Mouse (Mus musculus): Measurements from ENCODE around the gene Srprb. TPM values are rescaled to one million over a fixed set of nuclear protein-coding genes. Genes with fewer than 3 reads are reported as not detected.

Srprb gene
- total RNA-seq, 1 experiment: 75.5 TPM

GRCm38 (mm10) chr9:103241206-103241605, 39.3 kb upstream of the Srprb start:
- no peak for DNase-seq (ENCODE audit: low read depth, low spot score)
- Histone ChIP-seq H3K27ac (ENCODE audit: insufficient read depth, low read depth, low read length, poor library complexity, severe bottlenecking) (no peak overlapping the region), H3K4me3 (ENCODE audit: insufficient read depth in 1 of 2, low read depth in 1 of 2, low read length in 2 of 2, poor library complexity in 1 of 2, severe bottlenecking in 1 of 2) (no peak overlapping the region), H3K36me3 (ENCODE audit: control insufficient read depth, insufficient read depth, low read length, poor library complexity, severe bottlenecking) (no peaks in the 10 kb centered on the region), H3K9me3 (ENCODE audit: control insufficient read depth, insufficient read depth, low read depth, low read length) (no peaks in the 10 kb centered on the region), H3K9ac (ENCODE audit: insufficient read depth, low read depth, low read length, poor library complexity, severe bottlenecking) (no peak overlapping the region), H3K4me1 (ENCODE audit: control insufficient read depth in 2 of 2, insufficient read depth in 2 of 2, low read length in 2 of 2, poor library complexity in 1 of 2) (no peaks in the 10 kb centered on the region)
- no peak for TF ChIP-seq ZNF384 (IDR thresholded peaks at IDR 0.05; ENCODE audit: low read depth, low read length)
- TF ChIP-seq HCFC1 (IDR thresholded peaks at IDR 0.05; ENCODE audit: borderline replicate concordance, insufficient read depth, low read length): no peak
- no peak for TF ChIP-seq MAFK (IDR thresholded peaks at IDR 0.05; ENCODE audit: insufficient read depth, low read depth, low read length)
- TF ChIP-seq ZC3H11A (IDR thresholded peaks at IDR 0.05; ENCODE audit: borderline replicate concordance, low read depth, low read length): no peak
- no peak for TF ChIP-seq CHD2 (IDR thresholded peaks at IDR 0.05; ENCODE audit: low read depth, low read length)
- in situ Hi-C loops (cut with MboI; ENCODE audit: low sequenced_read_pairs in 2 of 2, unreplicated experiment in 2 of 2): no loop called here

- no peak overlapping the region for H3K9ac ChIP-seq (ENCODE audit: insufficient read depth, low read depth, low read length, poor library complexity, severe bottlenecking)
- H3K4me3 ChIP-seq (ENCODE audit: insufficient read depth in 1 of 2, low read depth in 1 of 2, low read length in 2 of 2, poor library complexity in 1 of 2, severe bottlenecking in 1 of 2): no peak overlapping the region
- no peak overlapping the region for H3K27ac ChIP-seq (ENCODE audit: insufficient read depth, low read depth, low read length, poor library complexity, severe bottlenecking)
- H3K36me3 ChIP-seq (ENCODE audit: control insufficient read depth, insufficient read depth, low read length, poor library complexity, severe bottlenecking): no peaks in the 10 kb centered on the region
- H3K9me3 ChIP-seq (ENCODE audit: control insufficient read depth, insufficient read depth, low read depth, low read length): no peaks in the 10 kb centered on the region
- DNase-seq (ENCODE audit: low read depth, low spot score): no peak
- in situ Hi-C loops (cut with MboI; ENCODE audit: low sequenced_read_pairs in 2 of 2, unreplicated experiment in 2 of 2): no loop called here
- H3K4me1 ChIP-seq (ENCODE audit: control insufficient read depth in 2 of 2, insufficient read depth in 2 of 2, low read length in 2 of 2, poor library complexity in 1 of 2): no peaks in the 10 kb centered on the region
- TF ChIP-seq MAFK (IDR thresholded peaks at IDR 0.05; ENCODE audit: insufficient read depth, low read depth, low read length): no peak
- no peak for TF ChIP-seq ZNF384 (IDR thresholded peaks at IDR 0.05; ENCODE audit: low read depth, low read length)
- no peak for TF ChIP-seq HCFC1 (IDR thresholded peaks at IDR 0.05; ENCODE audit: borderline replicate concordance, insufficient read depth, low read length)
- TF ChIP-seq CHD2 (IDR thresholded peaks at IDR 0.05; ENCODE audit: low read depth, low read length): no peak
- TF ChIP-seq ZC3H11A (IDR thresholded peaks at IDR 0.05; ENCODE audit: borderline replicate concordance, low read depth, low read length): no peak
Observed at GRCm38 (mm10) chr9:103239471-103239870, 37.5 kb upstream of the Srprb start.

GRCm38 (mm10) chr9:103234565-103235165, 32.7 kb upstream of the Srprb start:
- DNase-seq (ENCODE audit: low read depth, low spot score): no peak
- no peaks in the 10 kb centered on the region for H3K9me3 ChIP-seq (ENCODE audit: control insufficient read depth, insufficient read depth, low read depth, low read length)
- in situ Hi-C loops (cut with MboI; ENCODE audit: low sequenced_read_pairs in 2 of 2, unreplicated experiment in 2 of 2): no loop called here
- no peak overlapping the region for H3K9ac ChIP-seq (ENCODE audit: insufficient read depth, low read depth, low read length, poor library complexity, severe bottlenecking)
- peaks cover 0 to 6% of the 10 kb centered on the region in 2 experiments; a peak in 1 of 4 replicates for H3K4me1 ChIP-seq (ENCODE audit: control insufficient read depth in 2 of 2, insufficient read depth in 2 of 2, low read length in 2 of 2, poor library complexity in 1 of 2)
- H3K27ac ChIP-seq (ENCODE audit: insufficient read depth, low read depth, low read length, poor library complexity, severe bottlenecking): no peak overlapping the region
- no peaks in the 10 kb centered on the region for H3K36me3 ChIP-seq (ENCODE audit: control insufficient read depth, insufficient read depth, low read length, poor library complexity, severe bottlenecking)
- no peak overlapping the region for H3K4me3 ChIP-seq (ENCODE audit: insufficient read depth in 1 of 2, low read depth in 1 of 2, low read length in 2 of 2, poor library complexity in 1 of 2, severe bottlenecking in 1 of 2)
- TF ChIP-seq ZNF384 (IDR thresholded peaks at IDR 0.05; ENCODE audit: low read depth, low read length): no peak
- no peak for TF ChIP-seq CHD2 (IDR thresholded peaks at IDR 0.05; ENCODE audit: low read depth, low read length)
- no peak for TF ChIP-seq ZC3H11A (IDR thresholded peaks at IDR 0.05; ENCODE audit: borderline replicate concordance, low read depth, low read length)
- TF ChIP-seq HCFC1 (IDR thresholded peaks at IDR 0.05; ENCODE audit: borderline replicate concordance, insufficient read depth, low read length): no peak
- TF ChIP-seq MAFK (IDR thresholded peaks at IDR 0.05; ENCODE audit: insufficient read depth, low read depth, low read length): no peak

GRCm38 (mm10) chr9:103234059-103234458, 32.1 kb upstream of the Srprb start:
- Histone ChIP-seq H3K4me1 (ENCODE audit: control insufficient read depth in 2 of 2, insufficient read depth in 2 of 2, low read length in 2 of 2, poor library complexity in 1 of 2) (peaks cover 0 to 11% of the 10 kb centered on the region in 2 experiments; a peak in 1 of 4 replicates), H3K4me3 (ENCODE audit: insufficient read depth in 1 of 2, low read depth in 1 of 2, low read length in 2 of 2, poor library complexity in 1 of 2, severe bottlenecking in 1 of 2) (no peak overlapping the region), H3K27ac (ENCODE audit: insufficient read depth, low read depth, low read length, poor library complexity, severe bottlenecking) (no peak overlapping the region), H3K9me3 (ENCODE audit: control insufficient read depth, insufficient read depth, low read depth, low read length) (no peaks in the 10 kb centered on the region), H3K36me3 (ENCODE audit: control insufficient read depth, insufficient read depth, low read length, poor library complexity, severe bottlenecking) (no peaks in the 10 kb centered on the region), H3K9ac (ENCODE audit: insufficient read depth, low read depth, low read length, poor library complexity, severe bottlenecking) (no peak overlapping the region)
- in situ Hi-C loops (cut with MboI; ENCODE audit: low sequenced_read_pairs in 2 of 2, unreplicated experiment in 2 of 2): no loop called here
- DNase-seq (ENCODE audit: low read depth, low spot score): no peak
- TF ChIP-seq ZNF384 (IDR thresholded peaks at IDR 0.05; ENCODE audit: low read depth, low read length) (no peak), ZC3H11A (IDR thresholded peaks at IDR 0.05; ENCODE audit: borderline replicate concordance, low read depth, low read length) (no peak), HCFC1 (IDR thresholded peaks at IDR 0.05; ENCODE audit: borderline replicate concordance, insufficient read depth, low read length) (no peak), MAFK (IDR thresholded peaks at IDR 0.05; ENCODE audit: insufficient read depth, low read depth, low read length) (no peak)

All from ES-E14 (cell line).